Mouse (Mus musculus) cerebellum, adult 2 months (tissue): ENCODE measurements at regions not wholly inside any gene's neighbourhood (a gene's known extent, or its start where the extent isn't known, plus 50 kb on each side); places are given as distances from the start of the nearest gene placed in this dataset.

ENCODE experiments used
- DNase-seq, 2 experiments: peaks; one replicate each; pipeline ENCODE4 v3.0.0; 2021
- H3K27ac ChIP-seq: fragments of 200-500 bp; 2 replicates; pipeline ENCODE4 v1.5.1; 2012; ENCODE audit warnings: low read length, control low read depth, inconsistent platforms; ENCODE audit not compliant: insufficient read depth
- H3K27me3 ChIP-seq: fragments of 200-500 bp; 2 replicates; pipeline ENCODE4 v1.6.1; 2012; ENCODE audit warnings: inconsistent platforms, mild to moderate bottlenecking, low read length, moderate library complexity; ENCODE audit not compliant: control insufficient read depth, insufficient read depth
- H3K4me1 ChIP-seq: fragments of 200-500 bp; 2 replicates; pipeline ENCODE4 v1.6.1; 2011; ENCODE audit warnings: low read length; ENCODE audit not compliant: control insufficient read depth, insufficient read depth
- H3K4me3 ChIP-seq: fragments of 200-500 bp; replicated peaks from 2 replicates; pipeline ENCODE3; 2011; ENCODE audit warnings: mild to moderate bottlenecking, low read depth, low read length, control low read depth; ENCODE audit not compliant: insufficient read depth
- CTCF ChIP-seq: fragments of 200-500 bp; IDR thresholded peaks from 2 replicates; pipeline ENCODE4 v1.5.1; 2011; ENCODE audit warnings: low read depth, mild to moderate bottlenecking, control low read depth, low read length, moderate library complexity, borderline replicate concordance; ENCODE audit not compliant: insufficient read depth
- POLR2A ChIP-seq: fragments of 200-500 bp; IDR thresholded peaks from 2 replicates; pipeline ENCODE4 v1.6.1; 2011; ENCODE audit warnings: low read length, control low read depth, borderline replicate concordance; ENCODE audit not compliant: insufficient read depth
- whole genome bisulfite sequencing: fragments of 180-500 bp; shearing (Covaris S2); methylation state at CpG from one replicate; pipeline ENCODE4 v1.1.7; 2018; 5-methylcytosine and 5-hydroxymethylcytosine counted together

DNA sequence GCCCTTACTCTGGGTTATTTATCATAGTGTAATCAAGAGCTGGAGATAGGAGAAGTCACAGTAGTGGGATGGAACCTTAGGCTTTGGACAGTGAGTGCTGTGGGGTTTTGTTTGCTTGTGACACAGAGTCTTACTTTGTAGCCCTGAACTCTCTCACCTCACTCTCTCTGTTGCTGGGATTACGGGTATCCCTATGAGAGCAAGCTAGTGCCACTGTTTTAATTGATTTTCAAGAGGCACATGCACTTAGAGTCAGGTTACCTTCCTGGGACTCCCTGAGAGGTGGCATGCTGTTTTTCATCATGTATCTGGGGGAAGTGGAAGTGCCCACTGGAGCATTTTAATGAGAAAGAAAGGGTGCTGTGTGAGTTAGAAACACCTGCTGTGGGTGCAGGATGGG is 306.0 kb upstream of the Kazn start:
- Histone ChIP-seq H3K27ac (no peak overlapping the region), H3K27me3 (no peaks in the 10 kb centered on the region), H3K4me3 (no peak overlapping the region), H3K4me1 (peaks cover 9% of the 10 kb centered on the region)
- TF ChIP-seq POLR2A, result no peak
- TF ChIP-seq CTCF, result no peak
- DNase-seq, result no peak
- 81% methylated on average over 1 of the region's 1 CpGs for WGBS

- Histone ChIP-seq H3K4me1 (peaks cover 7% of the 10 kb centered on the region), H3K4me3 (no peak overlapping the region), H3K27me3 (no peaks in the 10 kb centered on the region), H3K27ac (no peak overlapping the region)
- TF ChIP-seq POLR2A, result no peak
- TF ChIP-seq CTCF, result no peak
- DNase-seq, result no peak
- WGBS, result 86% methylated on average over 8 of the region's 8 CpGs
Measured at GRCm38 (mm10) chr4:142544736-142545135, 305.5 kb upstream of the Kazn start.

GRCm38 (mm10) chr4:142539200-142539750 is 300.1 kb upstream of the Kazn start:
- no peak for DNase-seq
- H3K4me3 ChIP-seq, result no peak overlapping the region
- 38% methylated on average over 12 of the region's 12 CpGs for WGBS
- no peaks in the 10 kb centered on the region for H3K4me1 ChIP-seq
- TF ChIP-seq POLR2A (no peak), CTCF (no peak)
- H3K27me3 ChIP-seq, result no peaks in the 10 kb centered on the region
- H3K27ac ChIP-seq, result no peak overlapping the region

- DNase-seq, result no peak
- Histone ChIP-seq H3K4me1 (no peaks in the 10 kb centered on the region), H3K27me3 (no peaks in the 10 kb centered on the region), H3K27ac (no peak overlapping the region), H3K4me3 (no peak overlapping the region)
- TF ChIP-seq POLR2A, result no peak
- TF ChIP-seq CTCF, result no peak
- WGBS, result 81% methylated on average over 6 of the region's 6 CpGs
Measured at GRCm38 (mm10) chr4:142527080-142527479, 287.9 kb upstream of the Kazn start.

- Histone ChIP-seq H3K4me3 (no peak overlapping the region), H3K27ac (no peak overlapping the region), H3K27me3 (no peaks in the 10 kb centered on the region), H3K4me1 (peaks cover 9% of the 10 kb centered on the region)
- peak in 1 of 2 experiments; percentile 9 for DNase-seq
- WGBS, result 68% methylated on average over 21 of the region's 21 CpGs
- TF ChIP-seq POLR2A, result no peak
- no peak for TF ChIP-seq CTCF
Measured at GRCm38 (mm10) chr4:142517478-142518455, 278.6 kb upstream of the Kazn start.

GRCm38 (mm10) chr4:142514751-142515150 is 275.6 kb upstream of the Kazn start:
- no peaks in the 10 kb centered on the region for H3K27me3 ChIP-seq
- H3K27ac ChIP-seq, result no peak overlapping the region
- DNase-seq, result no peak
- no peak for TF ChIP-seq CTCF
- no peak for TF ChIP-seq POLR2A
- no peak overlapping the region for H3K4me3 ChIP-seq
- H3K4me1 ChIP-seq, result peaks cover 9% of the 10 kb centered on the region
- 90% methylated on average over 4 of the region's 4 CpGs for WGBS

- TF ChIP-seq POLR2A (no peak), CTCF (no peak)
- Histone ChIP-seq H3K27ac (no peak overlapping the region), H3K4me1 (no peaks in the 10 kb centered on the region), H3K4me3 (no peak overlapping the region), H3K27me3 (no peaks in the 10 kb centered on the region)
- no peak for DNase-seq
- 91% methylated on average over 2 of the region's 2 CpGs for WGBS
Measured at GRCm38 (mm10) chr4:142509386-142509785, 270.2 kb upstream of the Kazn start.

- Histone ChIP-seq H3K4me1 (no peaks in the 10 kb centered on the region), H3K4me3 (no peak overlapping the region), H3K27ac (no peak overlapping the region), H3K27me3 (no peaks in the 10 kb centered on the region)
- no peak for DNase-seq
- 51% methylated on average over 13 of the region's 13 CpGs for WGBS
- no peak for TF ChIP-seq POLR2A
- no peak for TF ChIP-seq CTCF
Measured at GRCm38 (mm10) chr4:142506383-142507211, 267.4 kb upstream of the Kazn start.
